Mouse (Mus musculus) olfactory bulb, adult 2 months (tissue): ENCODE results near the gene Os9.

Experiments used
- CTCF ChIP-seq: fragments of 200-500 bp; IDR thresholded peaks from 2 replicates; pipeline ENCODE4 v1.5.1; 2012; ENCODE audit warnings: low read depth, mild to moderate bottlenecking, low read length, moderate library complexity; ENCODE audit not compliant: insufficient read depth
- POLR2A ChIP-seq: fragments of 200-500 bp; IDR thresholded peaks from 2 replicates; pipeline ENCODE4 v1.6.1; 2012; ENCODE audit warnings: mild to moderate bottlenecking, low read depth, low read length, moderate library complexity; ENCODE audit not compliant: insufficient read depth

GRCm38 (mm10) chr10:127059968-127060916 is 60.7 kb downstream of the Os9 start, which contains the start of gene March9:
- no peak for TF ChIP-seq POLR2A
- no peak for TF ChIP-seq CTCF
